Mouse (Mus musculus): Measurements from ENCODE around the gene Spire2. TPM values are rescaled to one million over a fixed set of nuclear protein-coding genes. Genes with fewer than 3 reads are reported as not detected.
"Not testable (repeated sequence)": the region's sequence is repeated elsewhere in the genome, so short reads cannot be mapped to it uniquely, and the experiment has no call there.

Spire2 gene
- total RNA-seq, 2 experiments from 2014 or later, result 3.6 to 4.0 TPM

DNA sequence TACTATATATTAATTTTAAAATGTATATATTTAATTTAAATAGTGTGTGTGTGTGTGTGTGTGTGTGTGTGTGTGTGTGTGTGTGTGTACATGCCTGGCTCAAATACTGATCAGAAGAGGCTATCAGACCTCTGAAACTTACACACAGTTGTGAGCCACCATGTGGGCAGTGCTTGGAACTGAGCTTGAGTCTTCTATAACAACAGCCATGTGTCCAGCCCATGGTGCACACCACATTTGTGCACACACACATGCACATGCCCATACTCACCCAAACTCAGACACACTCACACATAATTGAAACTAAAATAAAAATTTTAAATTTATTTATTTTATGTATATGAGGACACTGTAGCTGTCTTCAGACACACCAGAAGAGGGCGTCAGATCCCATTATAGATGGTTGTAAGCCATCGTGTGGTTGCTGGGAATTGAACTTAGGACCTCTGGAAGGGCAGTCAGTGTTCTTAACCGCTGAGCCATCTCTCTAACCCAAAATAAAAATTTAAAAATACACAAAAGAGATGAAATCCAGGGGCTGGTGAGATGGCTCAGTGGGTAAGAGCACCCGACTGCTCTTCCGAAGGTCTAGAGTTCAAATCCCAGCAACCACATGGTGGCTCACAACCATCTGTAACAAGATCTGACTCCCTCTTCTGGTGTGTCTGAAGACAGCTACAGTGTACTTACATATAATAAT is 82.6 kb downstream of the Spire2 start:
- not testable (repeated sequence) for DNase-seq (ENCODE audit: low spot score in 2 of 2)

DNA sequence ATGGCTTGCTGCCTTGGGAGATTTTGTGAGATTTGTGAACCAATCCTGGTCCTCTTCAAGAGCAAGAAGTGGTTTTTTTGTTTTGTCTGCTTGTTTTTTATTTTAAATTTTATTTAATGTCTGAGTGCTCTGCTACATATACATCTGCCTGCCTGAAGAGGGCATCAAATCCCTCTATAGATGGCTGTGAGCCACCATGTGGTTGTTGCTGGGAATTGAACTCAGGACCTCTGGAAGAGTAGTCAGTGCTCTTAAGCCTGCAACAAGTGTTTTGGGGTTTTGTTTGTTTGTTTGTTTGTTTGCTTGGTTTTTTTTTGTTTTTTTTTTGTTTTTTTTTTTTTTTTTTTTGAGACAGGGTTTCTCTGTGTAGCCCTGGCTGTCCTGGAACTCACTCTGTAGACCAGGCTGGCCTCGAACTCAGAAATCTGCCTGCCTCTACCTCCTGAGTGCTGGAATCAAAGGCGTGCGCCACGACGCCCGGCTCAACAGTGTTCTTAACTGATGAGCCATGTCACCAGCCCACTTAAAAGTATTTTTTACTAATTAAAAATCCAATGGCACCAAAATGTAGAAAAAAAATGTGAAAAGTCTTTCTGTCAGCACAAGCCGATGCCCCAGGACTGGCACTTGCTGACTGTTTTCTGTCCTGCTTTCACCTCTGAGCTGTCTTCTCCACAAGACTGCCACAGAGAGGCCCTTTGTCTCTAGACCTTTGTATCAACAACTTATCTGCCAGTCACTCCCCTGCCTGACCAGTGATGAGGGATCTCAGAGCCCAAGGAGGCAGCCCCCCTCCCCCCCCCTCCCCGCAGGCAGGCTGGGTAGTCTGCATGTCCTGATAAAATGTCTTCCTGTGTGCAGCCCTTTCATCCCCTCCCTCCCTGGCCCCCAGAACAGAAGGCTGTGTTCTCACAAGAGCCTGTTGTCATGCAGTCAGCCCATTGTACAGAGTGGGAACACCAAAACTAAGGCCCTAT is 83.7 kb downstream of the Spire2 start:
- no peak for DNase-seq (ENCODE audit: low spot score in 2 of 2)

DNA sequence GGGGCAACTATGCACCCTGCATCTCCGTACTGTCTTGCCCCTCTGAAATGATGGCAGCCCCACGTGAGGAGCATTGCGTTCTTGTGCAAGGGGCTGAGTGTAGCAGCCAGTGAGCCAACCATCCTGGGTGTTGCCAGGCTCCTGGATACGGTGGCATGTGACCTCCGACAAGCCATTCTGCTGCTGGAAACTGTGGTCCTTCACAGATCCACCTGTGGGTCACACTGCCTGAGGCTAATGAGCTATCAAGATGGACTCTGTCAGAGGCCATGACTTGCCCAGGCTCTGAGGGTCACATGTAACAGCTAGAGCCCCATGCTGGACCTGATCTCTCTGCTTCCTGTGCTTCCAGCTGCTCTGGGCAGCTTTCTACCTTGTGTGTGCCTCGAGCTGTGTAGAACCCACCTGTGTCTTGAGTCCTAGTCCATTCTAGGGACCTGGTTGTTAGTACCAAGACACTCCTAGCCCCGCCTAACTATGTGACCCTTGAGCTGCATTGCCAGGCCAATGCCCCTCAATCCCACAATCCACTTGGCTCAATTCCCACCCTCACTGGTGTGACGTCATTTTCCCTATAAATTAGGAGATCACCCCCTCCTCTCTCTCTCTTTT is 84.5 kb downstream of the Spire2 start:
- DNase-seq (ENCODE audit: low spot score in 2 of 2), result no peak

Other genes with a start within 250 kb of the Spire2 start
- gene Rpl13, start 230.4 kb upstream of the Spire2 start, total RNA-seq (2021), result 100 to 1,000 TPM; 895 to 902 TPM
- gene Cpne7, start 215.3 kb upstream of the Spire2 start, total RNA-seq (2021), result 1 to 10 TPM; 6.3 to 7.3 TPM
- gene Sult5a1, start 174.4 kb upstream of the Spire2 start, total RNA-seq (2021), result 10 to 100 TPM; 14.6 to 16.6 TPM
- 10 to 100 TPM; 16.8 to 29.2 TPM for gene Dpep1, start 146.5 kb upstream of the Spire2 start, total RNA-seq (2021)
- 100 to 1,000 TPM in 1 of 2 experiments, 10 to 100 TPM in 1; 97.3 to 105 TPM for gene Chmp1a, start 120.0 kb upstream of the Spire2 start, total RNA-seq (2021)
- 1 to 10 TPM; 4.0 to 4.5 TPM for gene Spata33, start 119.9 kb upstream of the Spire2 start, total RNA-seq (2021)
- gene Cdk10, start 107.9 kb upstream of the Spire2 start, total RNA-seq (2021), result 10 to 100 TPM; 79.6 to 82.6 TPM
- 10 to 100 TPM; 11.6 to 11.9 TPM for gene Spata2l, start 96.5 kb upstream of the Spire2 start, total RNA-seq (2021)
- gene Zfp276, start 78.5 kb upstream of the Spire2 start, total RNA-seq (2021), result 10 to 100 TPM; 28.3 to 30.1 TPM
- 10 to 100 TPM; 33.8 to 46.6 TPM for gene Vps9d1, start 78.4 kb upstream of the Spire2 start, total RNA-seq (2021)
- 10 to 100 TPM; 18.8 to 24.0 TPM for gene Fanca, start 14.1 kb upstream of the Spire2 start, total RNA-seq (2021)
- gene Tcf25, start 41.0 kb downstream of the Spire2 start, total RNA-seq (2021), result 100 to 1,000 TPM; 221 to 224 TPM
- under 1 TPM in 1 of 2 experiments, not detected in 1; 0.14 TPM for gene Mc1r, start 74.4 kb downstream of the Spire2 start, total RNA-seq (2021)
- 100 to 1,000 TPM in 1 of 2 experiments, 10 to 100 TPM in 1; 59.5 to 102 TPM for gene Tubb3, start 78.7 kb downstream of the Spire2 start, total RNA-seq (2021)
- 10 to 100 TPM; 40.2 to 40.5 TPM for gene Def8, start 90.8 kb downstream of the Spire2 start, total RNA-seq (2021)
- gene Afg3l1, start 145.2 kb downstream of the Spire2 start, total RNA-seq (2021), result 10 to 100 TPM; 59.9 to 61.8 TPM
- 1 to 10 TPM; 1.2 to 1.4 TPM for gene Dbndd1, start 182.8 kb downstream of the Spire2 start, total RNA-seq (2021)
- gene Gas8, start 186.1 kb downstream of the Spire2 start, total RNA-seq (2021), result 10 to 100 TPM; 18.6 to 23.3 TPM